Mouse (Mus musculus): ENCODE results near the gene Rars. TPM values are rescaled to one million over a fixed set of nuclear protein-coding genes. Genes with fewer than 3 reads are reported as not detected.
A peak's percentile ranks its signal among the peaks of the same experiment; 100 is the strongest.

The Rars gene
- polyA plus RNA-seq, 2 experiments = 35.4 to 54.8 TPM

DNA sequence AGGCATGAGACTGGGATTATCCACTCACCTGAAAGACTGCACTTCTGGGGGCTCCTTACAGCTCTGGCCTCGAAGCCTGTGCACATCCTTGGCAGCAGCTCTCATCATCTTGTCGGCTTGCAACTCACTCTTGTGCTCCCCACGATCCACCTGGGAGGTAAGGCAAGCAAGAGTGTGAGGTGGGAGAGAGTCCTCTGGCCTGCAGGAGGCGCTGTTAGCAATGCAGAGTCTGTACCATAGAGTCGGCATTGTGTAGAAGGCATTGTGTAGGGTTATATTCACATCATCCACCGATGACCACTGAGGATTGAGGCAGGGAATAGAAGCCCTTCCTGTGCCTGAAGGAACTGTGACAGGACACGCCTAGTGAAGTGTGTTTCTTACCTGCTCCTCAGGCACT, 6.0 kb upstream of the Rars start:
- no peak overlapping the region for H3K4me2 ChIP-seq (ENCODE audit: low read depth)
- no peaks in the 10 kb centered on the region for H3K27me3 ChIP-seq (ENCODE audit: control insufficient read depth, insufficient read depth, low read length)
- peaks cover 4 to 8% of the 10 kb centered on the region in 2 experiments; a peak in 3 of 4 replicates for H3K4me1 ChIP-seq (replicated peaks; ENCODE audit: control insufficient read depth in 2 of 2, insufficient read depth in 2 of 2, low read length in 1 of 2)
- no peak overlapping the region for H3K4me3 ChIP-seq (ENCODE audit: insufficient read depth in 1 of 2, low read depth in 2 of 2, low read length in 2 of 2)
- no peak overlapping the region for H3K9ac ChIP-seq (replicated peaks)
- H3K27ac ChIP-seq = no peak overlapping the region
- DNase-seq (ENCODE audit: low read depth in 3 of 3, low spot score in 3 of 3) (no peak), ATAC-seq (ENCODE audit: insufficient read depth) (no peak)
- H3K36me3 ChIP-seq (replicated peaks; ENCODE audit: control insufficient read depth, insufficient read depth, low read depth) = no peaks in the 10 kb centered on the region
- no peaks in the 10 kb centered on the region for H3K9me3 ChIP-seq (ENCODE audit: control insufficient read depth, low read length)
- 63% methylated on average over 7 of the region's 7 CpGs for WGBS (ENCODE audit: insufficient replicate concordance)
- peak; percentile 68 for TF ChIP-seq CTCF (IDR thresholded peaks at IDR 0.05; ENCODE audit: low read depth)
- TF ChIP-seq EP300 (IDR thresholded peaks at IDR 0.05; ENCODE audit: low read depth) = no peak

DNA sequence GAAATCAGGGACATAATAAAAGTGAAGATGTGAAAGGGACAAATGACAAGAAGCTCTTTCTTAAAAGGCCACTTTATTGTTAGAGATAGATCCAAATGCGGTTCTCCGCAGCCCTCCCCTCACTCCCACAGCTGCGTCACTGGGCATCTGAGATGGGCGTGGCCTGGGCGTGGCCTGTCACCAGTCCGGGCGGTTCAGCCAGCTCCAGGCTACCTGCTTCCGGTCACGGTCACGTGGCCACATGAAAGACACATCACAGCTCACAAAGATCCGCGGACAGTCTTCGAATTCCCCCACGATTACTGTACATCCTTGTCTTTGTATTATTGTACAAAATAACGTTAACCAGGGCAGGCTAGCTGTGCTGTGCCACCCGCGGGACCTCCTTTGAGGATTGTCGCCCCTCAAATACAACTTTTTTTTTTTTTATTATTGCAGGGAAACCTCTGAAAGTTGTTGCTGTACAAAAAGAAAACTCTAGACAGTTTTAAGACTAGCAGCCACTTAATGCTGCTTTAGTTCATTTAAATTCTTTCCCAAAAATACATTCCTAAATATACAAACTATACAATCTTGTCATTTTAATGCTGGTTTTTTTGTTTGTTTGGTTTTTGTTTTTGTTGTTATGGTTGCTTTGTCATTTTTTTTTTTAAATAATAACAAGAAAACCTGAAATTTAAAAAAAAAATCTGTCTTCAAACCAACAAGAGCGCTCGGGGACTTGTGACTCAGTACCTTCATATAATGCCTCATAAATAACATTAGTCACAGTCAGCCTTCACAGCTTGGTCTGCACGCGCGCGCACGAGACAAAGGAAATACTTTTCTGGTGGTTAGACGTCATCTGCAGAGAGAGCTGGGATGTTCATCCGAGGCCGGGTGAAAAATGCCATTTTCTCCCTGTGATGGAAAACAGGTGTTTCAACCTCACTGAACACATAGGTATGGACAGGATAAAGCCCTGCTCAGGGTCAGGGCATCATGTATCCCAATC, 4.3 kb upstream of the Rars start:
- H3K4me1 ChIP-seq (replicated peaks; ENCODE audit: control insufficient read depth in 2 of 2, insufficient read depth in 2 of 2, low read length in 1 of 2) = peaks cover 4 to 8% of the 10 kb centered on the region in 2 experiments; a peak in 3 of 4 replicates
- H3K9me3 ChIP-seq (ENCODE audit: control insufficient read depth, low read length) = no peaks in the 10 kb centered on the region
- 21% methylated on average over 28 of the region's 28 CpGs for WGBS (ENCODE audit: insufficient replicate concordance)
- no peak overlapping the region for H3K27ac ChIP-seq
- peak overlapping the region; percentile 46 for H3K9ac ChIP-seq (replicated peaks)
- no peaks in the 10 kb centered on the region for H3K27me3 ChIP-seq (ENCODE audit: control insufficient read depth, insufficient read depth, low read length)
- peak; percentile 81 for ATAC-seq (ENCODE audit: insufficient read depth)
- TF ChIP-seq EP300 (IDR thresholded peaks at IDR 0.05; ENCODE audit: low read depth) (no peak), CTCF (IDR thresholded peaks at IDR 0.05; ENCODE audit: low read depth) (no peak)
- peak overlapping the region; percentile 79 for H3K4me2 ChIP-seq (ENCODE audit: low read depth)
- peak; percentile 76 to 78 (median 78) for DNase-seq (ENCODE audit: low read depth in 3 of 3, low spot score in 3 of 3)
- H3K36me3 ChIP-seq (replicated peaks; ENCODE audit: control insufficient read depth, insufficient read depth, low read depth) = no peaks in the 10 kb centered on the region
- peak overlapping the region; percentile 43 to 49 for H3K4me3 ChIP-seq (ENCODE audit: insufficient read depth in 1 of 2, low read depth in 2 of 2, low read length in 2 of 2)

DNA sequence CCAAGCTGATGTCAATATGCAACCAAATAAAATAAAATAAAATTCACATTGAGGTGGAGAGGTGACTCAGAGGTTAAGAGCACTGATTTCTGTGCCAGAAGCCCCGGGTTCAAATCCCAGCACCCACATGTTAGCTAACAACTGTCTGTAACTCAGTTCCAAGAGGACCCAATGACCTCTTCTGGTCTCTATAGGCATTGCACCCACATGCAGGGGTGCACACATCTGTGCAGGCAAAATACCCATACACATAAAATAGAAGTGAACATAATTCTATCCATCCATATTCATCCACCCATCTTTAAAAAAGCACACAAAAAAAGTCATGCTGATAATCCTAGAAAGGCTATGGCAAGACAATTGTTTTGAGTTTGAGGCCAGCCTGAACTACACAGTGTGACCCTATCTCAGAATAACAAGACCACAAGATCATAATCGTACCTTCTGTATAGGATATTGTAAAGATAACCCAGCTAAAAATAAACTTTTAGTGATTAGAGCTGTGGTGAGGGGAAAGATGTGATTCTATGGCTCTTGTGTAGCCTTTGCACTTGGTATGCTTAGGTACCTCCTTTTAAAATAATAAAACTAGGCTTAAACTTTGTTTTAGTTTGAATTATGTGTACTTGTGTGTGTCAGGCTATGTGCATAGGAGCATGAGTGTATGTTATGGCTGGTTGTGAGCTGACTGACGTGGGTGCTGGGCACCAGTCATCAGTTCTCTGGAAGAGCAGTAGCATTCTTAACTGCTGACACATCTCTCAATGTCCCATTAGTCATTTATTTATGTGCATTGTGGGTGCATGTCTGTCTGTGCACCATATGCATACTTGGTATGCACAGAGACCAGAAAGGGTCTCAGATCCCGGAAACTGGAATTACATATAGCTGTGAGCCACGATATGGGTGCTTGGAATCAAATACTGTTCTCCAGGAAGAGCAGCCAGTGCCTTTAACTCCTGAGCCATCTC, 3.1 kb upstream of the Rars start:
- Histone ChIP-seq H3K4me2 (ENCODE audit: low read depth) (peak overlapping the region; percentile 79), H3K36me3 (replicated peaks; ENCODE audit: control insufficient read depth, insufficient read depth, low read depth) (no peaks in the 10 kb centered on the region), H3K4me3 (ENCODE audit: insufficient read depth in 1 of 2, low read depth in 2 of 2, low read length in 2 of 2) (peak overlapping the region in 1 of 2 experiments; percentile 5; a peak in 2 of 4 replicates), H3K27ac (no peak overlapping the region), H3K9me3 (ENCODE audit: control insufficient read depth, low read length) (no peaks in the 10 kb centered on the region), H3K9ac (replicated peaks) (no peak overlapping the region), H3K4me1 (replicated peaks; ENCODE audit: control insufficient read depth in 2 of 2, insufficient read depth in 2 of 2, low read length in 1 of 2) (peaks cover 11% of the 10 kb centered on the region in 2 experiments), H3K27me3 (ENCODE audit: control insufficient read depth, insufficient read depth, low read length) (no peaks in the 10 kb centered on the region)
- TF ChIP-seq EP300 (IDR thresholded peaks at IDR 0.05; ENCODE audit: low read depth) (no peak), CTCF (IDR thresholded peaks at IDR 0.05; ENCODE audit: low read depth) (peak; percentile 15; the same call in 1 of the 2 replicates)
- ATAC-seq (ENCODE audit: insufficient read depth) (no peak), DNase-seq (ENCODE audit: low read depth in 3 of 3, low spot score in 3 of 3) (no peak)
- WGBS (ENCODE audit: insufficient replicate concordance) = 56% methylated on average over 5 of the region's 5 CpGs

DNA sequence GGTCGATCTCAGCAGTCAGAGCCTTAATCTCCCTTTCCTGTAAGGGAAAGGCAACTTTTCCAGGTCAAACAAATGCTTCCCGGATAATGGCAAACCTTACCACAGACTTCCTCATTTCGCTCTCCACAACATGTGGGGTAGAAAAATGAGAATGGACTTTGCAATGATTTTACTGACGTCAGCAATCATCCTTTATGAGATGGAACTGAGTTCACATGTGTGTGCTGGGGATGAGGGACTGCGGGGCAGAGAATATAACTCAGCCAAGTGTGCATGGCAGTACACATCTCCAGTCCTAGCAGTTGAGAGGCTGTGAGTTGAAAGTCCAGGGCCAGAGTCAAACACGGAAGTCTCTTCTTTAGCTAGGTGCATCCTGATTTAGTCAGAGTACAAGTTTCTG, 1.0 kb downstream of the Rars start:
- Histone ChIP-seq H3K27ac (no peak overlapping the region), H3K4me1 (replicated peaks; ENCODE audit: control insufficient read depth in 2 of 2, insufficient read depth in 2 of 2, low read length in 1 of 2) (peaks cover 8 to 11% of the 10 kb centered on the region in 2 experiments), H3K4me2 (ENCODE audit: low read depth) (peak overlapping the region; percentile 86), H3K4me3 (ENCODE audit: insufficient read depth in 1 of 2, low read depth in 2 of 2, low read length in 2 of 2) (peak overlapping the region; percentile 91 to 92), H3K9me3 (ENCODE audit: control insufficient read depth, low read length) (no peaks in the 10 kb centered on the region), H3K27me3 (ENCODE audit: control insufficient read depth, insufficient read depth, low read length) (no peaks in the 10 kb centered on the region), H3K9ac (replicated peaks) (peak overlapping the region; percentile 86), H3K36me3 (replicated peaks; ENCODE audit: control insufficient read depth, insufficient read depth, low read depth) (peaks cover 18% of the 10 kb centered on the region)
- DNase-seq (ENCODE audit: low read depth in 3 of 3, low spot score in 3 of 3) (no peak), ATAC-seq (ENCODE audit: insufficient read depth) (no peak)
- TF ChIP-seq EP300 (IDR thresholded peaks at IDR 0.05; ENCODE audit: low read depth) = no peak
- 30% methylated on average over 6 of the region's 6 CpGs for WGBS (ENCODE audit: insufficient replicate concordance)
